Mouse (Mus musculus): ENCODE measurements at regions not wholly inside any gene's neighbourhood (a gene's known extent, or its start where the extent isn't known, plus 50 kb on each side); places are given as distances from the start of the nearest gene placed in this dataset.

DNA sequence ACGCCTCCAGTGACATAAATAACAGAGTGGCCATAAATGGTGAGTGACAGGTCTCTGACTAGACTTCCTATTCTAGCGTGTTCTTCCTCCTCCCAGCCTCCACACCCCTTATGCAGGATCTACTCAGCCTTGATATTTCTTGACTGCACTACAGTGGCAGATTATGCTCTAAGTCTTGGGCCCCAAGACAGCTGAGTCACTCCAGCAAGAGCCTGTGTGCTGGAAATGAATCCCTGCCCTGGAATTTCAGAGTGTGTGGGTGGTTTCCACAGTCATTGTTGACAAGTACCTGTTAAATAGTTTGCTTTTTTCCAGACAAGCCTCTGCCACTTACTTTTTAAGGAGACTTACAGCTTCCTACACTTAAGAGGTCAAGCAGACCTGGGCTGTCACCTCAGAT lies 84.3 kb upstream of the Cbln4 start:
- Histone ChIP-seq H3K27me3 (ENCODE audit: control insufficient read depth, insufficient read depth, low read length) (no peaks in the 10 kb centered on the region), H3K27ac (no peak overlapping the region), H3K4me3 (no peak overlapping the region), H3K79me2 (replicated peaks; ENCODE audit: control insufficient read depth, insufficient read depth, low read length) (no peaks in the 10 kb centered on the region), H3K36me3 (ENCODE audit: control insufficient read depth, insufficient read depth, low read length) (no peaks in the 10 kb centered on the region), H3K4me1 (ENCODE audit: control insufficient read depth, insufficient read depth, low read length) (no peaks in the 10 kb centered on the region), H3K9ac (ENCODE audit: low read depth, low read length) (no peak overlapping the region)
- TF ChIP-seq EP300 (IDR thresholded peaks at IDR 0.05; ENCODE audit: insufficient read depth, low read depth, low read length) = no peak
- TF ChIP-seq CTCF (IDR thresholded peaks at IDR 0.05) = no peak
- no peak for TF ChIP-seq POLR2A (IDR thresholded peaks at IDR 0.05; ENCODE audit: insufficient read depth, low read depth, low read length)
- intact Hi-C loops (cut with DNase I) = no loop called here
- 41% methylated on average over 2 of the region's 2 CpGs for WGBS
- DNase-seq = no peak

DNA sequence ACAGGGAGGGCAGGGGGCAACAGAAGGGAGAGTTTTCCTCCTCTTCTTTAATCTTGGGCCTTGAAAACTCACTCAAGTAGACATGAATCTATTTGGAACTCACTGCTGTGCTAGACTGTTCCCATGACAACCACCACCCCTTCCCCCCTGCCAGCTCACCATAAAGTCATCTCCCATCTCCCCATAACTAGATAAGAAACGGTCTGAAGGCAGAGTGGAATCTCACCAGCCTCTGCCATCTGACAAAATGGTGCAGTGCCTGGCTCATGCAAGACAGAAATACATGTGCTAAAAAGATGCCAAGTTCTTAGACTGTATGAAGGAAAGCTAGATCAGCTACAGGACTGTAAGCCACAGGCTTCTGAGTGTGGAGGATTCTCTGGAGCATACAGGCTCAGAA lies 88.0 kb upstream of the Cbln4 start:
- TF ChIP-seq POLR2A (IDR thresholded peaks at IDR 0.05; ENCODE audit: insufficient read depth, low read depth, low read length) (no peak), CTCF (IDR thresholded peaks at IDR 0.05) (no peak), EP300 (IDR thresholded peaks at IDR 0.05; ENCODE audit: insufficient read depth, low read depth, low read length) (no peak)
- H3K27me3 ChIP-seq (ENCODE audit: control insufficient read depth, insufficient read depth, low read length) = no peaks in the 10 kb centered on the region
- H3K79me2 ChIP-seq (replicated peaks; ENCODE audit: control insufficient read depth, insufficient read depth, low read length) = no peaks in the 10 kb centered on the region
- H3K4me3 ChIP-seq = no peak overlapping the region
- no peaks in the 10 kb centered on the region for H3K4me1 ChIP-seq (ENCODE audit: control insufficient read depth, insufficient read depth, low read length)
- intact Hi-C loops (cut with DNase I) = no loop called here
- no peak overlapping the region for H3K27ac ChIP-seq
- 17% methylated on average over 1 of the region's 1 CpGs for WGBS
- no peak for DNase-seq
- H3K9ac ChIP-seq (ENCODE audit: low read depth, low read length) = no peak overlapping the region
- no peaks in the 10 kb centered on the region for H3K36me3 ChIP-seq (ENCODE audit: control insufficient read depth, insufficient read depth, low read length)

DNA sequence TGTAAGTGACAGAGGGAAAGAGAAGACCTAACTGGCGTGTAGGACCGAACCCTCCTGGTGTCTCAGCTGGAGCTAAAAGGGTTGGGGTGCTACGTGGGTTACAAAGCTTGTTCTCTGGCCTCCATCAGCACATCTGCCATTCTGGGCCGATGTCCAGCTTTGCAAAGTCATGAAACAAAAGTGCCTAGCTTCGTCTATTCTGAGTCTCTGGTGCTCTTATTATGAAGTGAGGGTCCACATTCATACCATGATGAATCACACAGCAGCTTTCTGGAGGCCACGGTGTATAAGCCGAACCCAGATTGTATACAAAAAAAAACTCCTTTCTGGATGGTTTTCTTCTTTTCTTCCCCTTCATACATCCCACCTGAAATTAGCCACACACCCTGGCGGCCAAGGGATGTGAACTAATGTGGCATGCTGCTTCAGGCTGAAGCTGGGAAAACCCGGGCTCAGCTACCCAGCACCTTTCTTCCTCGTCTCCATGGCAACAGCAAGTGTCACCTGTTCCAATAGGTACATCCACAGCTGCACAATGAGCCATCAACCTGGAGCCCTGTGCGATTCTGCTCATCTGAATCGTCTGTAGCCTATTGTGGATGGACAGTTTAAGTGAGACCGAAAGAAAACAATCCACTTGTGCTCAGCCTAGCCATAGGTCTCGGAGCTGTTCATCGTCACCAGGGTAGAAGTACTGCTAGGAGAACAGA lies 89.5 kb upstream of the Cbln4 start:
- intact Hi-C loops (cut with DNase I) = no loop called here
- no peak overlapping the region for H3K9ac ChIP-seq (ENCODE audit: low read depth, low read length)
- no peak for DNase-seq
- H3K27me3 ChIP-seq (ENCODE audit: control insufficient read depth, insufficient read depth, low read length) = no peaks in the 10 kb centered on the region
- 69% methylated on average over 15 of the region's 15 CpGs for WGBS
- H3K27ac ChIP-seq = no peak overlapping the region
- H3K4me1 ChIP-seq (ENCODE audit: control insufficient read depth, insufficient read depth, low read length) = no peaks in the 10 kb centered on the region
- H3K79me2 ChIP-seq (replicated peaks; ENCODE audit: control insufficient read depth, insufficient read depth, low read length) = no peaks in the 10 kb centered on the region
- H3K4me3 ChIP-seq = no peak overlapping the region
- no peaks in the 10 kb centered on the region for H3K36me3 ChIP-seq (ENCODE audit: control insufficient read depth, insufficient read depth, low read length)
- TF ChIP-seq CTCF (IDR thresholded peaks at IDR 0.05) = no peak
- TF ChIP-seq EP300 (IDR thresholded peaks at IDR 0.05; ENCODE audit: insufficient read depth, low read depth, low read length) = no peak
- no peak for TF ChIP-seq POLR2A (IDR thresholded peaks at IDR 0.05; ENCODE audit: insufficient read depth, low read depth, low read length)

DNA sequence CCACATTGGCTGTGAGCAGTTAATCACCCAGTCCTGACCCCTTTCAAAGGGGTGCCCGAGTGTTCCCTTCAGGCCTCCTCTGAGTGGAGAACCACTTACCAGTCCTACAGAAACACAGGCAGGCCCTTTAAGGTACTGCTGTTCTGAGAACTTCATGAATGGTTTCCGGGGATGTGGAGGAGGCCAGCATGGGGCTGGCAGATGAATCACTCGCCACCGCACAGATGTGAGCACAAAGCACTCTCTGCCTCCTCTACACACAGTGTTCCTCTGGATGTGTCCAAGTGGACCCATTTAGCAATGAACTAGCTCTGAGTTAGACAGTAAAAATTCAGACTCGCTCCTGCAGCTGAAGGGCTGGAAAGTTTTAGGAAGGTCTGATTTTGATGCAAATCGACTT lies 96.8 kb upstream of the Cbln4 start:
- H3K79me2 ChIP-seq (replicated peaks; ENCODE audit: control insufficient read depth, insufficient read depth, low read length) = no peaks in the 10 kb centered on the region
- H3K9ac ChIP-seq (ENCODE audit: low read depth, low read length) = no peak overlapping the region
- H3K27me3 ChIP-seq (ENCODE audit: control insufficient read depth, insufficient read depth, low read length) = no peaks in the 10 kb centered on the region
- no peaks in the 10 kb centered on the region for H3K4me1 ChIP-seq (ENCODE audit: control insufficient read depth, insufficient read depth, low read length)
- H3K36me3 ChIP-seq (ENCODE audit: control insufficient read depth, insufficient read depth, low read length) = no peaks in the 10 kb centered on the region
- 57% methylated on average over 6 of the region's 6 CpGs for WGBS
- H3K4me3 ChIP-seq = no peak overlapping the region
- H3K27ac ChIP-seq = no peak overlapping the region
- TF ChIP-seq CTCF (IDR thresholded peaks at IDR 0.05) = no peak
- TF ChIP-seq EP300 (IDR thresholded peaks at IDR 0.05; ENCODE audit: insufficient read depth, low read depth, low read length) = no peak
- TF ChIP-seq POLR2A (IDR thresholded peaks at IDR 0.05; ENCODE audit: insufficient read depth, low read depth, low read length) = no peak
- intact Hi-C loops (cut with DNase I) = no loop called here
- DNase-seq = no peak

DNA sequence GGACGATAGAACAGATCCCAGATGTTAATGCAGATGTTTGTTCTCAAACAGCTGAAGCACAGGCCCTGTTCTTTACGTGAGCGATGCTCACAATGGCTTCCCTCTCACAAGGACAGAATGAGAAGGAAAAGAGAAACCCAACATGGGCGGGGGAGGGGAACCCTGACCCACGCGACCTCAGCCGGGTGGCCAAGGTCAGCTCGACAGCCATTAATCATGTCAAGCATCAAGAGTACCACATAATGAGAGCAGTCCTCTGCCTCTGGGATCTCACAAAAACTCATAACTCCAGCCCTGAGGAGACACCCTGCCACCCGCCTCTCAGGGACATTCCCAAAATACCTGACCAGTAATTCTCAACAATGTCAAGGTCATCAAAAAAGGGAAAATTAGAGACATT lies 100.0 kb upstream of the Cbln4 start:
- no peak for TF ChIP-seq POLR2A (IDR thresholded peaks at IDR 0.05; ENCODE audit: insufficient read depth, low read depth, low read length)
- TF ChIP-seq EP300 (IDR thresholded peaks at IDR 0.05; ENCODE audit: insufficient read depth, low read depth, low read length) = no peak
- TF ChIP-seq CTCF (IDR thresholded peaks at IDR 0.05) = no peak
- Histone ChIP-seq H3K4me3 (no peak overlapping the region), H3K4me1 (ENCODE audit: control insufficient read depth, insufficient read depth, low read length) (no peaks in the 10 kb centered on the region), H3K79me2 (replicated peaks; ENCODE audit: control insufficient read depth, insufficient read depth, low read length) (no peaks in the 10 kb centered on the region), H3K36me3 (ENCODE audit: control insufficient read depth, insufficient read depth, low read length) (no peaks in the 10 kb centered on the region), H3K27me3 (ENCODE audit: control insufficient read depth, insufficient read depth, low read length) (no peaks in the 10 kb centered on the region), H3K9ac (ENCODE audit: low read depth, low read length) (no peak overlapping the region), H3K27ac (no peak overlapping the region)
- DNase-seq = no peak
- WGBS = 76% methylated on average over 9 of the region's 9 CpGs
- intact Hi-C loops (cut with DNase I) = no loop called here

DNA sequence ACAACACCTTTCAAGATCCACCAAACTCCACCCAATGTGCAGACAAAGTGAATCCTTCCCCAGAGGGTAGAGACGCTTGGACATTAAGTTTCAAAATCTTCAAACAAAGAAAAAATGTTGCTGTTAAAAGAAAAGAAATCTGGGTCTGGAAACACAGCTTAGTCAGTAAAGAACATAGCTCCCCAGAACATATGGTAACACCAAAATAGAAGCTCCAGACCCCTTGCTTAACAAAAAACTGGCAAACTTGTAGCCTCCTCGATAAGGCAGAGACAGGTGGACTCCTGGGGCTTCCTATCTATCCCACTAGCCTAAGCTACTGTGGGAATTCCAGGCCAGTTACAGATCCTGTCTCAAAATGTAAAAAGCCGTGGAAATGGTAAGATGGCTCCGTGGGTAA lies 99.6 kb upstream of the Mc3r start:
- no peak overlapping the region for H3K9ac ChIP-seq (ENCODE audit: low read depth, low read length)
- no peaks in the 10 kb centered on the region for H3K4me1 ChIP-seq (ENCODE audit: control insufficient read depth, insufficient read depth, low read length)
- intact Hi-C loops (cut with DNase I) = no loop called here
- H3K79me2 ChIP-seq (replicated peaks; ENCODE audit: control insufficient read depth, insufficient read depth, low read length) = no peaks in the 10 kb centered on the region
- H3K36me3 ChIP-seq (ENCODE audit: control insufficient read depth, insufficient read depth, low read length) = no peaks in the 10 kb centered on the region
- H3K27ac ChIP-seq = no peak overlapping the region
- TF ChIP-seq POLR2A (IDR thresholded peaks at IDR 0.05; ENCODE audit: insufficient read depth, low read depth, low read length) (no peak), EP300 (IDR thresholded peaks at IDR 0.05; ENCODE audit: insufficient read depth, low read depth, low read length) (no peak), CTCF (IDR thresholded peaks at IDR 0.05) (no peak)
- WGBS = 73% methylated on average over 4 of the region's 4 CpGs
- DNase-seq = no peak
- no peak overlapping the region for H3K4me3 ChIP-seq
- no peaks in the 10 kb centered on the region for H3K27me3 ChIP-seq (ENCODE audit: control insufficient read depth, insufficient read depth, low read length)

Data from heart, adult 2 months (tissue).